Mouse (Mus musculus): ENCODE data around the gene Cntn2. TPM values are rescaled to one million over a fixed set of nuclear protein-coding genes. Genes with fewer than 3 reads are reported as not detected.

The Cntn2 gene
- polyA plus RNA-seq, 1 experiment from 2014 or later = 134 TPM

DNA sequence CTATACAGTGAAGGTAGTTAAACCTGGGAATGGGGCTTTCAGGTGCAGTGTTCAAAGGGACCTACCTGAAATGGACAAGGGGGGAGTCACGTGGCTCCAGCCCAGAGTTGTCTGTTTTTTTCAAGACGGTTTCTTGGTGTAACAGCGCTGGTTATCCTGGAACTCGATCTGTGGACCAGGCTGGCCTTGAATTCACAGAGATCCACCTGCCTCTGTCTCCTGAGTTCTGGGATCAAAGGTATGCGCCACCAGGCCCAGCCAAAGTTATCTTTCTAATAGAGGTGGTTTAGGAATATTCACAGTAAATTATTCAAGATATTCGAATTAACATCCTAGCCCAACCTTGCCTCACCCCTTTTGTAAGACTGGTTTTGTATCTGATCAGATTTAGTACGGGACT, 36.4 kb downstream of the Cntn2 start:
- Histone ChIP-seq H3K4me2 (ENCODE audit: low read length) (no peak overlapping the region), H3K4me3 (replicated peaks; ENCODE audit: low read length) (no peak overlapping the region), H3K9me3 (ENCODE audit: control insufficient read depth, low read length) (no peaks in the 10 kb centered on the region), H3K27me3 (replicated peaks; ENCODE audit: control insufficient read depth, insufficient read depth, low read length) (no peaks in the 10 kb centered on the region), H3K9ac (replicated peaks; ENCODE audit: low read depth, low read length) (no peak overlapping the region), H3K36me3 (ENCODE audit: control insufficient read depth, insufficient read depth) (peaks cover 13% of the 10 kb centered on the region; the same call in 1 of the 2 replicates), H3K4me1 (replicated peaks; ENCODE audit: control insufficient read depth, insufficient read depth, low read length) (peaks cover 7% of the 10 kb centered on the region; the same call in 1 of the 2 replicates), H3K27ac (ENCODE audit: low read length) (no peak overlapping the region)
- WGBS = 93% methylated on average over 7 of the region's 7 CpGs
- ATAC-seq = no peak

DNA sequence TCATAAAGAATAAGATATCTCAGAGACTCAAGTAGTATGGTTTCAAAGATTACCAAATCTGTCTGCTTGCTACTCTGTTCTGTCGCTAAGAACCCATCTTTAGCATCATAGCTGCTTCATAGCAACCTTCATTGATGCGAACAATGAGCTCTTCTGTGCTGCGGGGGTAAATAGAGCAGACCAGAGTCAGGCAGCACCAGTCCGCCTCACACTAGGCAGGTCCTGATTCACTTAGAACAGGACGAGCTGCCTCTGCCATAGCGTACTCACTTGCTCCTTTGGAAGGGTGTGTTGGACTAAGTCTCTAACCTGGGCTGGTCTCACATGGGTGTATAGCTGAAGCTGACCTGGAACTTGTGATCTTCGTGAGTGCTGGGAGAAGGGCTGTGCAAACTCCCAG, 37.0 kb downstream of the Cntn2 start, which contains the start of gene Tmem81:
Tmem81 (plus strand) TSS at position 173 of the 400 bp plus-strand sequence.
- 77% methylated on average over 7 of the region's 7 CpGs for WGBS
- no peak for ATAC-seq
- Histone ChIP-seq H3K4me3 (replicated peaks; ENCODE audit: low read length) (no peak within 1 kb of the TSS), H3K36me3 (ENCODE audit: control insufficient read depth, insufficient read depth) (peaks cover 16% of the 10 kb centered on the region; the same call in 1 of the 2 replicates), H3K9ac (replicated peaks; ENCODE audit: low read depth, low read length) (no peak within 1 kb of the TSS; the same call in 1 of the 2 replicates), H3K27ac (ENCODE audit: low read length) (peak within 1 kb of the TSS; percentile 48), H3K9me3 (ENCODE audit: control insufficient read depth, low read length) (no peaks in the 10 kb centered on the region), H3K27me3 (replicated peaks; ENCODE audit: control insufficient read depth, insufficient read depth, low read length) (no peaks in the 10 kb centered on the region), H3K4me1 (replicated peaks; ENCODE audit: control insufficient read depth, insufficient read depth, low read length) (peaks cover 7% of the 10 kb centered on the region; the same call in 1 of the 2 replicates), H3K4me2 (ENCODE audit: low read length) (no peak within 1 kb of the TSS)

DNA sequence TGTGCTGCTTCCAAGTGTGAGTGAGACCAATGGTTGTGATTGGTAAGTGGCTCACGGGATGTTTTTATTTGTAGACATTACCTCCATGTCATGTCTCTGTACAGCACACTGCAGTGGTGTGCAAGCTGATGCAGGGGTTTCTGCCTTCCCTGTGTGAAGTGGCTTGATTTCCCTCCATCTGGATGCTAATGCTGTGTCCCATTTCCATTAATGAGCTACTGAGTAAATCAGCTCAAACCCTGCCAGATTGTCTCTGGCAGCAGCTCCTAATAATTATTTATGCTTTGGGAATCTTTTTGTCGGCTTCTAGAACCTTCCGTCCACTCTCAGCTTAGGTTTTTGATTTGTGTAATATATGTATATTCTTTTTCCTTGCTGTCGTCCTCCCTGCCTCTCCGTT, 37.9 kb downstream of the Cntn2 start:
- Histone ChIP-seq H3K36me3 (ENCODE audit: control insufficient read depth, insufficient read depth) (peaks cover 22% of the 10 kb centered on the region), H3K4me2 (ENCODE audit: low read length) (no peak overlapping the region), H3K9ac (replicated peaks; ENCODE audit: low read depth, low read length) (no peak overlapping the region; the same call in 1 of the 2 replicates), H3K4me1 (replicated peaks; ENCODE audit: control insufficient read depth, insufficient read depth, low read length) (peaks cover 7% of the 10 kb centered on the region; the same call in 1 of the 2 replicates), H3K27me3 (replicated peaks; ENCODE audit: control insufficient read depth, insufficient read depth, low read length) (no peaks in the 10 kb centered on the region), H3K4me3 (replicated peaks; ENCODE audit: low read length) (no peak overlapping the region), H3K27ac (ENCODE audit: low read length) (peak overlapping the region; percentile 48), H3K9me3 (ENCODE audit: control insufficient read depth, low read length) (no peaks in the 10 kb centered on the region)
- 65% methylated on average over 5 of the region's 5 CpGs for WGBS
- ATAC-seq = peak; percentile 74

DNA sequence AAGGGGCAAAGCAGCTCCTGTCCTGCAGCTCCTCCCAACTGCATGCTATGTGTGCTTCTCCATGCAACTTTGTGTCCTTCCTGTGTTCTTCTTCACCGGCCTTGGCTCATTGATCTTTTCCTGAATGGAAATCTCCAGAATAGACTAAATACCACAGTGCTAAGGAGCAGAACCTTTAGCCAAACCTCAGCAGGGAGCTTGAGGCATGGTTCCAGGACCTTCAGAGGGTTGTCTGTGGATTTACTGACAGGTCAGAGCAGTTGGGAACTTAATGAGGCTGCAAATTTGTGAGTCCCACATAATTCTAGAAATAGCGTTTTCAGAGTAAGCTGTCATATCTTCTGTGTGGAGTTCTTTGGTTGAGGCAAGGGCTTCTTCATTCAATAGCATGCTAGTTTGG, 42.5 kb downstream of the Cntn2 start:
- Histone ChIP-seq H3K36me3 (ENCODE audit: control insufficient read depth, insufficient read depth) (peaks cover 36% of the 10 kb centered on the region), H3K9ac (replicated peaks; ENCODE audit: low read depth, low read length) (no peak overlapping the region), H3K27me3 (replicated peaks; ENCODE audit: control insufficient read depth, insufficient read depth, low read length) (no peaks in the 10 kb centered on the region), H3K4me3 (replicated peaks; ENCODE audit: low read length) (no peak overlapping the region), H3K4me2 (ENCODE audit: low read length) (no peak overlapping the region), H3K4me1 (replicated peaks; ENCODE audit: control insufficient read depth, insufficient read depth, low read length) (peaks cover 7% of the 10 kb centered on the region; the same call in 1 of the 2 replicates), H3K9me3 (ENCODE audit: control insufficient read depth, low read length) (no peaks in the 10 kb centered on the region), H3K27ac (ENCODE audit: low read length) (no peak overlapping the region)
- ATAC-seq = no peak
- 81% methylated on average over 2 of the region's 2 CpGs for WGBS

DNA sequence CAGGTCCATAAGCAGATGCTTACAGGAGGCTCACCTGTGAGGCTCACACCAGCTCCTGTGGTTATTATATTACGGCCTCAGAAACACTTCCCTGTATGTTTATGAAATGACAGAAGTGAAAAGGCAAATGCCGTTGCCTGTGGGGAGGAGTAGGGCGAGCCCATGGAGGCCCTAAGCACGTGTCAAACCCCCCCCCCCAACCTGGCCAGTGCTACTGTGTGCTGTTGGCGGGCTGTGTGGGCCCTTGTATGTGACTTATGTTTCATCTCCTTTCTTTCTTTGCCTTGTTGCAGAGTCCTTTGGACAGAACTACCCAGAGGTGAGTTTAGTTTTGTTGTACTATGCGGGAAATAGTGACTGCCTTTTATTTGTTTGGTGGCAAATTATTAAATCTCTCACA, 59.3 kb downstream of the Cntn2 start:
- 86% methylated on average over 6 of the region's 6 CpGs for WGBS
- Histone ChIP-seq H3K9ac (replicated peaks; ENCODE audit: low read depth, low read length) (no peak overlapping the region), H3K27me3 (replicated peaks; ENCODE audit: control insufficient read depth, insufficient read depth, low read length) (no peaks in the 10 kb centered on the region), H3K9me3 (ENCODE audit: control insufficient read depth, low read length) (no peaks in the 10 kb centered on the region), H3K4me2 (ENCODE audit: low read length) (no peak overlapping the region), H3K36me3 (ENCODE audit: control insufficient read depth, insufficient read depth) (peaks cover 7% of the 10 kb centered on the region), H3K4me3 (replicated peaks; ENCODE audit: low read length) (no peak overlapping the region), H3K27ac (ENCODE audit: low read length) (no peak overlapping the region), H3K4me1 (replicated peaks; ENCODE audit: control insufficient read depth, insufficient read depth, low read length) (peaks cover 3% of the 10 kb centered on the region)
- no peak for ATAC-seq

DNA sequence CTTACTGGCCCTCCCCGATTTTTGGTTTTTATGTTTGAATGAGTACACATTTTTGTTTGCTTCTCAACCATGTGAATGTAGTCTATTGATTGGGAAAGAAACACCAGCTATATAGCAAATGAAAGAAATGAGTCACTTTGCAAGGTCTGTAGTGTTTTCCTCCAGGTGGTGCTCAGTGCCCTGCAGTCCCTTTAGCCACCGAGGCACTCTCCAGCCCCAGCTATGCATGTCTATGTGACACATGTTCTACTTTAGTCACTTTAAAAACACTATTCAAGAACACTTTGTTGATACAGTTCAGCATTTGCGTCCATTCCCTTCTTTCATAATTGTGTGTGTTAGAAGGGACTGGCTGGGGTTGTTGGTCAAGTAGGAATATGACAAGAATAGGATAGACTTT, 59.8 kb downstream of the Cntn2 start:
- Histone ChIP-seq H3K27me3 (replicated peaks; ENCODE audit: control insufficient read depth, insufficient read depth, low read length) (no peaks in the 10 kb centered on the region), H3K4me3 (replicated peaks; ENCODE audit: low read length) (no peak overlapping the region), H3K9ac (replicated peaks; ENCODE audit: low read depth, low read length) (no peak overlapping the region), H3K36me3 (ENCODE audit: control insufficient read depth, insufficient read depth) (peaks cover 6% of the 10 kb centered on the region), H3K4me1 (replicated peaks; ENCODE audit: control insufficient read depth, insufficient read depth, low read length) (peaks cover 8% of the 10 kb centered on the region), H3K9me3 (ENCODE audit: control insufficient read depth, low read length) (no peaks in the 10 kb centered on the region), H3K4me2 (ENCODE audit: low read length) (no peak overlapping the region), H3K27ac (ENCODE audit: low read length) (no peak overlapping the region)
- ATAC-seq = no peak
- 89% methylated on average over 3 of the region's 3 CpGs for WGBS

DNA sequence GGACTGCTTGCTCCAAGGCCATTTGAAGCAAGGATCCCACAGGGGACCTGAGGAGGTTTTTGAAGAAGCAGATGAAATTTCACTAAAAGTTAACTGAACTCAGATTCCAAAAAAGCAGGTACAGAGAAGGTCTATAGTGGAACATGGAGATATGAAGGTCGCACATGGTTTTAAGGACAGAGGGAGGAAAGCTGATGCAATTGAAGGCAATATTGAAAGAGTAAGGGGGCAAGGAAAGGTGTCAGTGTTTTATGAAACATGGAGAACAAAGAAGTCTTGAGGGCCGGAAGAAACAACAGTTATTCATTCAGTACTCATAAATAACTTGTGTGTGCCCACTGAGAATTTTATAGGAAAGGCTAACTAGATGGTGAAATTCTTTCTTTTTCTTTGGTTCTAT, 61.4 kb downstream of the Cntn2 start:
- Histone ChIP-seq H3K27me3 (replicated peaks; ENCODE audit: control insufficient read depth, insufficient read depth, low read length) (no peaks in the 10 kb centered on the region), H3K27ac (ENCODE audit: low read length) (no peak overlapping the region), H3K4me2 (ENCODE audit: low read length) (no peak overlapping the region), H3K4me1 (replicated peaks; ENCODE audit: control insufficient read depth, insufficient read depth, low read length) (peaks cover 13% of the 10 kb centered on the region), H3K9me3 (ENCODE audit: control insufficient read depth, low read length) (no peaks in the 10 kb centered on the region), H3K36me3 (ENCODE audit: control insufficient read depth, insufficient read depth) (no peaks in the 10 kb centered on the region), H3K4me3 (replicated peaks; ENCODE audit: low read length) (no peak overlapping the region), H3K9ac (replicated peaks; ENCODE audit: low read depth, low read length) (no peak overlapping the region)
- 87% methylated on average over 2 of the region's 2 CpGs for WGBS
- ATAC-seq = no peak

DNA sequence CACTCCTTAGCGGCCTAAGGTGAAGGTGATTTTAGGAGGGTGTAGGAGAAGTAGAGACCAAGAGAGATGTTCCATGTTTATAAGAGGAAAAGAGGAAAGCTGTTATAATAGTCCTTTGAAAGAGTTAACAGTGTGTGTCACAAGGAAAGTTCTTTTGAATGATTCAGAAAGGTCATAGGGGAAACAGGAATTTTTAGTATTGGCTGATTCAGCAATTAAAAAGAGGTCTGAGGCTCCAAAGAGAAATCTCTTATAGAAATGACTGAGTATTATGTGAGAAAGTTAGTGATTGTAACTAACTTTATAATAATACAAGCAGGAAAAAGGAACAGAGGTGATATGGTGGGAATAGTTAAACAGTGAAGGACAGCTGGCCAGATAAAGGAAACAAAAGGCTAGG, 63.6 kb downstream of the Cntn2 start:
- H3K27ac ChIP-seq (ENCODE audit: low read length) = no peak overlapping the region
- no peaks in the 10 kb centered on the region for H3K36me3 ChIP-seq (ENCODE audit: control insufficient read depth, insufficient read depth)
- no peaks in the 10 kb centered on the region for H3K9me3 ChIP-seq (ENCODE audit: control insufficient read depth, low read length)
- H3K4me1 ChIP-seq (replicated peaks; ENCODE audit: control insufficient read depth, insufficient read depth, low read length) = peaks cover 18% of the 10 kb centered on the region
- H3K9ac ChIP-seq (replicated peaks; ENCODE audit: low read depth, low read length) = no peak overlapping the region
- 84% methylated on average over 1 of the region's 1 CpGs for WGBS
- ATAC-seq = no peak
- H3K27me3 ChIP-seq (replicated peaks; ENCODE audit: control insufficient read depth, insufficient read depth, low read length) = no peaks in the 10 kb centered on the region
- H3K4me2 ChIP-seq (ENCODE audit: low read length) = no peak overlapping the region
- no peak overlapping the region for H3K4me3 ChIP-seq (replicated peaks; ENCODE audit: low read length)

DNA sequence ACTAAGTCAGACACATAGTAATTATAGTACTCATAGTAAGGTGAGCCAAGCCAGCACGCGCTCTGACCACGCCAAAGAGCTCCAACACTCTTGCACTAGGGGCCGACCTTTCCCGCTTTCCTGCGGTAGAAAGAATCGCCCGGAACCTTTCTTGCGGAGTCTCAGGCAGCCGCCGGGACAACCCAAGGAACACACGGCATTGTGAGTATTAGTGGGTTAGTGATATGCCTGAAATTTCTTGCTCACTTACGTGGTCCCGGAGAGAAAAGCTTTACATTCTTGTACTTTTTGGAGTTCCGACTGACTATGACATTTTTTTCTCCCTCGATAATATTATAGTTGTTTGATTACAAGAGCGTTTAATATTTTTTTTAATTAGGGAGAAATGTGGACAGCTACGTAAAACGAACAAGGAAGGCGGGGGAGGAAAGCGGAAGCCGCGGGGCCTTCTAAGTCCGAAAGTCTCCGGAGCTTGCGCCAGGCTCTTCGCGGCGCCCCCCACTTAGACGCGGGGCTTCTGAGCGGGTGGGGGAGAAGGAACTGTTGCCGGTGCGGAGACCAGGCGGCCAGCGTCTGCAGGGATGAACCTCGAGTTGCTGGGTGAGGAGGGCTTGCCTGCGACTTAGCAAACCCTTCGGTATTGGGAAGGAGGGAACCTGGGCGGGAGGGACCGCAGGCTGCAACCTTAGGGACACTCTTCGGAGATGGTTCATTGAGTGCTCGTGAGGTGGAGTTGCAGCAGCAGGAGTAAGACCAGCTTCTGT, 65.9 kb downstream of the Cntn2 start, which contains the start of gene Rbbp5:
Rbbp5 (plus strand) TSS at position 438 of the 764 bp plus-strand sequence.
- under 1% methylated on average over 43 of the region's 43 CpGs for WGBS
- peak; percentile 93 for ATAC-seq
- H3K36me3 ChIP-seq (ENCODE audit: control insufficient read depth, insufficient read depth) = no peaks in the 10 kb centered on the region
- H3K27ac ChIP-seq (ENCODE audit: low read length) = peak within 1 kb of the TSS; percentile 68
- H3K4me1 ChIP-seq (replicated peaks; ENCODE audit: control insufficient read depth, insufficient read depth, low read length) = peaks cover 18% of the 10 kb centered on the region
- peak within 1 kb of the TSS; percentile 81 for H3K9ac ChIP-seq (replicated peaks; ENCODE audit: low read depth, low read length)
- no peaks in the 10 kb centered on the region for H3K27me3 ChIP-seq (replicated peaks; ENCODE audit: control insufficient read depth, insufficient read depth, low read length)
- H3K9me3 ChIP-seq (ENCODE audit: control insufficient read depth, low read length) = no peaks in the 10 kb centered on the region
- H3K4me3 ChIP-seq (replicated peaks; ENCODE audit: low read length) = peak within 1 kb of the TSS; percentile 80
- H3K4me2 ChIP-seq (ENCODE audit: low read length) = peak within 1 kb of the TSS; percentile 94

Data from forebrain, embryonic 16.5 days (tissue).